Mouse (Mus musculus) midbrain, embryonic 14.5 days (tissue): ENCODE results near the gene Snx9. TPM values are rescaled to one million over a fixed set of nuclear protein-coding genes. Genes with fewer than 3 reads are reported as not detected.

Experiments
- ATAC-seq: fragments of 200-750 bp; cut with Nextera tagmentation; 2 replicates; pipeline ENCODE4 v1.8.0; 2017; ENCODE audit warnings: moderate number of reproducible peaks, moderate library complexity; ENCODE audit not compliant: low FRiP score, low TSS enrichment
- DNase-seq: peaks from one replicate; pipeline ENCODE4 v3.0.0-alpha.2; 2015
- H3K27ac ChIP-seq: fragments of 300-500 bp; sonication (generic); replicated peaks from 2 replicates; pipeline ENCODE4 v1.5.1; 2014; ENCODE audit warnings: mild to moderate bottlenecking, low read depth, low read length, moderate library complexity
- H3K27me3 ChIP-seq: fragments of 300-500 bp; sonication (generic); 2 replicates; pipeline ENCODE4 v1.6.1; 2014; ENCODE audit warnings: low read length, control low read depth, mixed read lengths; ENCODE audit not compliant: control insufficient read depth, insufficient read depth
- H3K36me3 ChIP-seq: fragments of 300-500 bp; sonication (generic); 2 replicates; pipeline ENCODE4 v1.6.1; 2014; ENCODE audit warnings: low read length, control low read depth; ENCODE audit not compliant: control insufficient read depth, insufficient read depth
- H3K4me1 ChIP-seq: fragments of 300-500 bp; sonication (generic); 2 replicates; pipeline ENCODE4 v1.6.1; 2014; ENCODE audit warnings: mild to moderate bottlenecking, antibody characterized with exemption, low read length, control low read depth; ENCODE audit not compliant: control insufficient read depth, insufficient read depth
- H3K4me2 ChIP-seq: fragments of 300-500 bp; sonication (generic); 2 replicates; pipeline ENCODE4 v1.6.1; 2014; ENCODE audit warnings: mild to moderate bottlenecking, low read length, moderate library complexity
- H3K4me3 ChIP-seq: fragments of 300-500 bp; sonication (generic); replicated peaks from 2 replicates; pipeline ENCODE4 v1.5.1; 2014; ENCODE audit warnings: low read depth, low read length
- H3K9ac ChIP-seq: fragments of 300-500 bp; sonication (generic); replicated peaks from 2 replicates; pipeline ENCODE4 v1.6.1; 2014; ENCODE audit warnings: mild to moderate bottlenecking, low read length, moderate library complexity
- H3K9me3 ChIP-seq: fragments of 300-500 bp; sonication (generic); 2 replicates; pipeline ENCODE4 v1.6.1; 2016; ENCODE audit warnings: low read length, control low read depth, mixed read lengths; ENCODE audit not compliant: control insufficient read depth
- WGBS: fragments of 180-500 bp; shearing (Covaris S2); extraction: QIAGEN DNeasy Blood & Tissue Kit; methylation state at CpG from one replicate; pipeline ENCODE4 v1.1.7; 2014; 5-methylcytosine and 5-hydroxymethylcytosine counted together
- polyA plus RNA-seq: library from polyadenylated mRNA; unstranded; fragments of >200 nt; fragmentation: Nextera tagmentation; extraction: Ambion mirVana; gene quantifications from 2 replicates; pipeline ENCODE4 v1.2.1, GENCODE M21; 2014

Gene Snx9
- polyA plus RNA-seq, 1 experiment from 2014 or later, result 8.3 TPM

GRCm38 (mm10) chr17:5822541-5822940, 18.6 kb upstream of the Snx9 start:
- ATAC-seq, result no peak
- Histone ChIP-seq H3K27ac (no peak overlapping the region), H3K36me3 (no peaks in the 10 kb centered on the region), H3K27me3 (no peaks in the 10 kb centered on the region), H3K4me2 (no peak overlapping the region), H3K4me3 (no peak overlapping the region), H3K4me1 (no peaks in the 10 kb centered on the region), H3K9me3 (no peaks in the 10 kb centered on the region), H3K9ac (no peak overlapping the region)
- 81% methylated on average over 2 of the region's 2 CpGs for WGBS
- DNase-seq, result no peak

- Histone ChIP-seq H3K9me3 (no peaks in the 10 kb centered on the region), H3K4me2 (no peak overlapping the region), H3K4me1 (peaks cover under 1% of the 10 kb centered on the region; the same call in 1 of the 2 replicates), H3K27ac (no peak overlapping the region), H3K36me3 (no peaks in the 10 kb centered on the region), H3K27me3 (no peaks in the 10 kb centered on the region), H3K4me3 (no peak overlapping the region), H3K9ac (no peak overlapping the region)
- WGBS, result 94% methylated on average over 11 of the region's 11 CpGs
- ATAC-seq, result no peak
- no peak for DNase-seq
Observed at GRCm38 (mm10) chr17:5823032-5823431, 18.1 kb upstream of the Snx9 start.

GRCm38 (mm10) chr17:5827836-5828582, 13.1 kb upstream of the Snx9 start:
- ATAC-seq (no peak), DNase-seq (peak; percentile 23)
- no peak overlapping the region; the same call in 1 of the 2 replicates for H3K9ac ChIP-seq
- H3K27me3 ChIP-seq, result no peaks in the 10 kb centered on the region
- 5% methylated on average over 14 of the region's 15 CpGs for WGBS
- peaks cover 11% of the 10 kb centered on the region; the same call in 1 of the 2 replicates for H3K4me1 ChIP-seq
- no peaks in the 10 kb centered on the region for H3K9me3 ChIP-seq
- H3K27ac ChIP-seq, result no peak overlapping the region
- H3K36me3 ChIP-seq, result no peaks in the 10 kb centered on the region
- H3K4me3 ChIP-seq, result 0 out of 2 replicates have a peak overlapping the region, but pooled peaks have one; percentile 5
- peak overlapping the region; percentile 40 for H3K4me2 ChIP-seq

- Histone ChIP-seq H3K27me3 (no peaks in the 10 kb centered on the region), H3K4me1 (peaks cover 11% of the 10 kb centered on the region; the same call in 1 of the 2 replicates), H3K4me2 (peak overlapping the region; percentile 40), H3K27ac (no peak overlapping the region), H3K36me3 (no peaks in the 10 kb centered on the region), H3K9me3 (no peaks in the 10 kb centered on the region), H3K4me3 (0 out of 2 replicates have a peak overlapping the region, but pooled peaks have one; percentile 5), H3K9ac (no peak overlapping the region; the same call in 1 of the 2 replicates)
- no peak for ATAC-seq
- WGBS, result 5% methylated on average over 3 of the region's 3 CpGs
- peak; percentile 39 for DNase-seq
Observed at GRCm38 (mm10) chr17:5828583-5828836, 12.6 kb upstream of the Snx9 start.

GRCm38 (mm10) chr17:5828944-5829343, 12.2 kb upstream of the Snx9 start:
- 53% methylated on average over 3 of the region's 3 CpGs for WGBS
- Histone ChIP-seq H3K4me3 (no peak overlapping the region), H3K27ac (no peak overlapping the region), H3K9me3 (no peaks in the 10 kb centered on the region), H3K4me2 (no peak overlapping the region), H3K9ac (no peak overlapping the region), H3K27me3 (no peaks in the 10 kb centered on the region), H3K4me1 (peaks cover 11% of the 10 kb centered on the region; the same call in 1 of the 2 replicates), H3K36me3 (no peaks in the 10 kb centered on the region)
- DNase-seq, result no peak
- ATAC-seq, result no peak

- Histone ChIP-seq H3K36me3 (no peaks in the 10 kb centered on the region), H3K4me2 (no peak overlapping the region), H3K4me3 (no peak overlapping the region), H3K4me1 (peaks cover 11% of the 10 kb centered on the region; the same call in 1 of the 2 replicates), H3K9me3 (no peaks in the 10 kb centered on the region), H3K27ac (no peak overlapping the region), H3K9ac (no peak overlapping the region), H3K27me3 (no peaks in the 10 kb centered on the region)
- DNase-seq, result no peak
- WGBS, result 61% methylated on average over 3 of the region's 3 CpGs
- no peak for ATAC-seq
Observed at GRCm38 (mm10) chr17:5829930-5830329, 11.2 kb upstream of the Snx9 start.

GRCm38 (mm10) chr17:5830382-5830781, 10.7 kb upstream of the Snx9 start:
- no peak overlapping the region for H3K4me3 ChIP-seq
- no peak for DNase-seq
- no peak for ATAC-seq
- H3K9me3 ChIP-seq, result no peaks in the 10 kb centered on the region
- H3K36me3 ChIP-seq, result no peaks in the 10 kb centered on the region
- WGBS, result 89% methylated on average over 2 of the region's 2 CpGs
- no peak overlapping the region for H3K4me2 ChIP-seq
- H3K27me3 ChIP-seq, result no peaks in the 10 kb centered on the region
- H3K4me1 ChIP-seq, result peaks cover 11% of the 10 kb centered on the region; the same call in 1 of the 2 replicates
- H3K9ac ChIP-seq, result no peak overlapping the region
- no peak overlapping the region for H3K27ac ChIP-seq

GRCm38 (mm10) chr17:5830832-5831231, 10.3 kb upstream of the Snx9 start:
- H3K36me3 ChIP-seq, result no peaks in the 10 kb centered on the region
- ATAC-seq (no peak), DNase-seq (no peak)
- H3K27me3 ChIP-seq, result no peaks in the 10 kb centered on the region
- WGBS, result 92% methylated on average over 5 of the region's 5 CpGs
- no peak overlapping the region for H3K4me2 ChIP-seq
- H3K27ac ChIP-seq, result no peak overlapping the region
- no peak overlapping the region for H3K9ac ChIP-seq
- no peak overlapping the region for H3K4me3 ChIP-seq
- H3K4me1 ChIP-seq, result peaks cover 11% of the 10 kb centered on the region; the same call in 1 of the 2 replicates
- H3K9me3 ChIP-seq, result no peaks in the 10 kb centered on the region

GRCm38 (mm10) chr17:5831257-5831806, 9.8 kb upstream of the Snx9 start:
- H3K27me3 ChIP-seq, result no peaks in the 10 kb centered on the region
- DNase-seq, result no peak
- H3K4me3 ChIP-seq, result no peak overlapping the region
- H3K4me1 ChIP-seq, result peaks cover 11% of the 10 kb centered on the region; the same call in 1 of the 2 replicates
- H3K4me2 ChIP-seq, result no peak overlapping the region
- WGBS, result 96% methylated on average over 1 of the region's 1 CpGs
- ATAC-seq, result no peak
- H3K27ac ChIP-seq, result no peak overlapping the region
- H3K9ac ChIP-seq, result no peak overlapping the region
- H3K9me3 ChIP-seq, result no peaks in the 10 kb centered on the region
- H3K36me3 ChIP-seq, result no peaks in the 10 kb centered on the region
